Mouse (Mus musculus) cortical plate, adult 2 months (tissue): ENCODE results near the gene Orai2.
A peak's percentile ranks its signal among the peaks of the same experiment; 100 is the strongest.

ENCODE experiments used
- CTCF ChIP-seq: fragments of 200-500 bp; IDR thresholded peaks from 2 replicates; pipeline ENCODE4 v1.5.1; 2011; ENCODE audit warnings: mild to moderate bottlenecking, control low read depth, low read length; ENCODE audit not compliant: insufficient read depth; ENCODE audit errors: extremely low read depth
- POLR2A ChIP-seq: fragments of 200-500 bp; IDR thresholded peaks from 2 replicates; pipeline ENCODE4 v1.6.1; 2011; ENCODE audit warnings: mild to moderate bottlenecking, low read length, control low read depth; ENCODE audit not compliant: insufficient read depth; ENCODE audit errors: extremely low read depth

DNA sequence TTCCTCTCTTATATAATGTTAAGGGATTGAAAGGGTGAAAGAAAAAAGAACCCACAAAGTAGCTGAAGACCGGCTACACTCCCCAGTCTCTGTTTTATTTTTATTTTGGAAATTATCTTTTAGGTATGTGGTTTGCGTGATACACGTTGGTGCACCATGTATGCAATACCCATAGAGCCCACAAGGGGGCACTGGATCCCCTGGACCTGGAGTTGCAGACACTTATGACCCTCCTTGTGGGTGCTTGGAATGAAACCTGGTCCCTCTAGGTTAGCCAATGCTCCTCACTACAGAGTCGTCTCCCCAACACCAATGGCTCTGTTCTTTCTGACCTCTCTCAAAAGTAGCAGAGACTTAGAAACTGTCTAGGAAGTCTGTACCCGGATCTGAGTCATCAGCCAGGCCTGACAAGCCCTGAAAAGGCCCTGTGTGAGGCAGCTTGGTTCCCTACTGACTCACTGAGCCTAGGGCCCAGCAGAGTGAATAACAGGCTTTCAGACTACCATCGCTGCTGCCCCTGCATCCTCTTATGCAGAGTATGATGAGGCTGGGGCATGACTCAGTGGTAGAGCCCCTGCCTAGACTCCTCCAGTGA lies 27.3 kb downstream of the Orai2 start:
- TF ChIP-seq POLR2A = no peak
- TF ChIP-seq CTCF = peak; percentile 30; the same call in 1 of the 2 replicates
